In genomic region chr13:91911211-91911610, GRCm38 (mm10) we compare ENCODE assay signal across 16 mouse cellular contexts. TPM values are rescaled to one million over a fixed set of nuclear protein-coding genes. Genes with fewer than 3 reads are reported as not detected.
DNase-seq lines count a peak whose midpoint lies in the region; ATAC-seq and TF ChIP-seq lines count a peak whose summit lies in the region.
"Had no signal": no experiment of that assay in that cellular context is flagged by ENCODE, and none has a peak within 500 bp of the region (broad histone marks: within the 10 kb centered on the region; RNA-seq: fewer than 3 reads in every experiment).

No protein-coding gene starts in this region.

- TF ChIP-seq EP300 in heart, adult 2 months (IDR thresholded peaks at IDR 0.05; ENCODE audit: insufficient read depth, low read depth, low read length) = no peak

- peaks cover 11% of the 10 kb centered on the region for H3K4me1 ChIP-seq in heart, embryonic 15.5 days (replicated peaks)
- H3K4me1 ChIP-seq in heart, adult 2 months (ENCODE audit: control insufficient read depth, insufficient read depth, low read length) = no peaks in the 10 kb centered on the region
- no peaks in the 10 kb centered on the region for H3K4me1 ChIP-seq in lung, embryonic 15.5 days
- H3K4me1 ChIP-seq in liver, embryonic 12.5 days = no peaks in the 10 kb centered on the region

- no peak for TF ChIP-seq CTCF in heart, adult 2 months (IDR thresholded peaks at IDR 0.05)

- no peaks in the 10 kb centered on the region for H3K27me3 ChIP-seq in heart, embryonic 15.5 days
- H3K27me3 ChIP-seq in heart, adult 2 months (ENCODE audit: control insufficient read depth, insufficient read depth, low read length) = no peaks in the 10 kb centered on the region
- no peaks in the 10 kb centered on the region for H3K27me3 ChIP-seq in lung, embryonic 15.5 days
- H3K27me3 ChIP-seq in liver, embryonic 12.5 days (replicated peaks) = no peaks in the 10 kb centered on the region
- H3K27me3 ChIP-seq: embryonic facial prominence, embryonic 13.5 days; neural tube, embryonic 13.5 days had no signal

- no peaks in the 10 kb centered on the region for H3K79me2 ChIP-seq in heart, adult 2 months (replicated peaks; ENCODE audit: control insufficient read depth, insufficient read depth, low read length)

- peak; percentile 54; the same call in 1 of the 2 replicates for ATAC-seq in heart, embryonic 15.5 days (replicated peaks; ENCODE audit: insufficient number of reproducible peaks, insufficient read depth, low FRiP score, low read depth)
- ATAC-seq in lung, embryonic 15.5 days (ENCODE audit: borderline replicate concordance, extremely low read depth, low FRiP score, low TSS enrichment) = peak; percentile 44; the same call in 1 of the 2 replicates
- ATAC-seq in liver, embryonic 12.5 days = no peak
- ATAC-seq: forebrain, embryonic 16.5 days had no signal

- TF ChIP-seq POLR2A in heart, adult 2 months (IDR thresholded peaks at IDR 0.05; ENCODE audit: insufficient read depth, low read depth, low read length) = no peak

- H3K4me2 ChIP-seq in heart, embryonic 15.5 days = no peak overlapping the region
- no peak overlapping the region for H3K4me2 ChIP-seq in lung, embryonic 15.5 days
- no peak overlapping the region for H3K4me2 ChIP-seq in liver, embryonic 12.5 days
- H3K4me2 ChIP-seq: embryonic facial prominence, embryonic 13.5 days; hindbrain, embryonic 14.5 days; neural tube, embryonic 13.5 days had no signal

- H3K9me3 ChIP-seq in heart, embryonic 15.5 days (replicated peaks) = no peaks in the 10 kb centered on the region
- no peaks in the 10 kb centered on the region for H3K9me3 ChIP-seq in lung, embryonic 15.5 days
- no peaks in the 10 kb centered on the region for H3K9me3 ChIP-seq in liver, embryonic 12.5 days (replicated peaks)
- H3K9me3 ChIP-seq: embryonic facial prominence, embryonic 13.5 days; midbrain, embryonic 10.5 days; neural tube, embryonic 13.5 days had no signal

- no peak overlapping the region for H3K9ac ChIP-seq in heart, embryonic 15.5 days
- no peak overlapping the region for H3K9ac ChIP-seq in heart, adult 2 months (ENCODE audit: low read depth, low read length)
- H3K9ac ChIP-seq in lung, embryonic 15.5 days = no peak overlapping the region
- no peak overlapping the region for H3K9ac ChIP-seq in liver, embryonic 12.5 days
- H3K9ac ChIP-seq: embryonic facial prominence, embryonic 13.5 days; hindbrain, embryonic 14.5 days; neural tube, embryonic 13.5 days had no signal

- intact Hi-C loops in heart, adult 2 months (cut with DNase I) = no loop called here

- no peak for DNase-seq in heart, adult 2 months
- no peak for DNase-seq in lung, postnatal 14 days
- peak; percentile 20 for DNase-seq in ZHBTc4 (ENCODE audit: low read depth, low spot score)
- peak; percentile 9 for DNase-seq in kidney, postnatal 14 days
- DNase-seq in testis, postnatal 14 days (ENCODE audit: low spot score) = no peak
- DNase-seq: cerebellum, adult 9-11 months; right cerebral cortex, postnatal 25 days had no signal

- no peak overlapping the region for H3K4me3 ChIP-seq in heart, embryonic 15.5 days
- H3K4me3 ChIP-seq in heart, adult 2 months = no peak overlapping the region
- no peak overlapping the region for H3K4me3 ChIP-seq in lung, embryonic 15.5 days
- H3K4me3 ChIP-seq in liver, embryonic 12.5 days = no peak overlapping the region
- H3K4me3 ChIP-seq: embryonic facial prominence, embryonic 13.5 days; midbrain, embryonic 10.5 days; neural tube, embryonic 13.5 days had no signal

- H3K27ac ChIP-seq in heart, embryonic 15.5 days = 0 out of 2 replicates have a peak overlapping the region, but pooled peaks have one; percentile 16
- H3K27ac ChIP-seq in heart, adult 2 months = no peak overlapping the region
- peak overlapping the region; percentile 50 for H3K27ac ChIP-seq in lung, embryonic 15.5 days
- no peak overlapping the region for H3K27ac ChIP-seq in liver, embryonic 12.5 days
- H3K27ac ChIP-seq: embryonic facial prominence, embryonic 13.5 days; hindbrain, embryonic 14.5 days; midbrain, embryonic 10.5 days; neural tube, embryonic 13.5 days had no signal

- H3K36me3 ChIP-seq in heart, embryonic 15.5 days = no peaks in the 10 kb centered on the region
- H3K36me3 ChIP-seq in heart, adult 2 months (ENCODE audit: control insufficient read depth, insufficient read depth, low read length) = no peaks in the 10 kb centered on the region
- H3K36me3 ChIP-seq in lung, embryonic 15.5 days = no peaks in the 10 kb centered on the region
- H3K36me3 ChIP-seq in liver, embryonic 12.5 days = no peaks in the 10 kb centered on the region
- H3K36me3 ChIP-seq: embryonic facial prominence, embryonic 13.5 days; midbrain, embryonic 10.5 days; neural tube, embryonic 13.5 days had no signal

RNA-seq across cellular contexts. Expression of gene Ckmt2, which starts 34.5 kb away (rescaled TPM):
- 43.4 and 52.3 TPM in 2 replicates for polyA plus RNA-seq in heart, embryonic 15.5 days (2015; fragmentation: Nextera tagmentation; extraction: Ambion mirVana)
- 1,000 to 10,000 TPM; 2,250 to 2,602 TPM for total RNA-seq in heart, adult 2 months (2021)
- polyA plus RNA-seq in heart, adult 2 months (2012; rRNA removed) = 2,389 and 3,414 TPM in 2 replicates
- polyA plus RNA-seq in lung, embryonic 15.5 days (2015; fragmentation: Nextera tagmentation; extraction: Ambion mirVana) = 1.1 and 1.5 TPM in 2 replicates
- not detected in 2 replicates for polyA plus RNA-seq in liver, embryonic 12.5 days (2016; fragmentation: Nextera tagmentation; extraction: Ambion mirVana)
- total RNA-seq: left cerebral cortex, postnatal 14 days had no signal
- polyA plus RNA-seq: embryonic facial prominence, embryonic 13.5 days; forebrain, embryonic 16.5 days; midbrain, embryonic 10.5 days had no signal

Comparison
In these comparisons a context has a peak if more than half of its experiments do, and no peak if none do; other contexts are left out.
1. H3K27ac ChIP-seq: peak in heart, embryonic 15.5 days (single experiment) and lung, embryonic 15.5 days (single experiment); none in heart, adult 2 months (single experiment) and liver, embryonic 12.5 days (single experiment).
2. RNA of gene Ckmt2, which starts 34.5 kb away (polyA plus RNA-seq): 2,389 to 3,414 TPM in heart, adult 2 months; 43.4 to 52.3 TPM in heart, embryonic 15.5 days, 1.1 to 1.5 TPM in lung, embryonic 15.5 days and not detected in liver, embryonic 12.5 days; every median in the first group is over 10 times any median in the second.
3. DNase-seq: peak in ZHBTc4 (single experiment) and kidney, postnatal 14 days (single experiment); none in heart, adult 2 months (0 of 2), lung, postnatal 14 days (single experiment) and testis, postnatal 14 days (single experiment).